ENCODE assay signal across 9 mouse cellular contexts in the genomic region with DNA sequence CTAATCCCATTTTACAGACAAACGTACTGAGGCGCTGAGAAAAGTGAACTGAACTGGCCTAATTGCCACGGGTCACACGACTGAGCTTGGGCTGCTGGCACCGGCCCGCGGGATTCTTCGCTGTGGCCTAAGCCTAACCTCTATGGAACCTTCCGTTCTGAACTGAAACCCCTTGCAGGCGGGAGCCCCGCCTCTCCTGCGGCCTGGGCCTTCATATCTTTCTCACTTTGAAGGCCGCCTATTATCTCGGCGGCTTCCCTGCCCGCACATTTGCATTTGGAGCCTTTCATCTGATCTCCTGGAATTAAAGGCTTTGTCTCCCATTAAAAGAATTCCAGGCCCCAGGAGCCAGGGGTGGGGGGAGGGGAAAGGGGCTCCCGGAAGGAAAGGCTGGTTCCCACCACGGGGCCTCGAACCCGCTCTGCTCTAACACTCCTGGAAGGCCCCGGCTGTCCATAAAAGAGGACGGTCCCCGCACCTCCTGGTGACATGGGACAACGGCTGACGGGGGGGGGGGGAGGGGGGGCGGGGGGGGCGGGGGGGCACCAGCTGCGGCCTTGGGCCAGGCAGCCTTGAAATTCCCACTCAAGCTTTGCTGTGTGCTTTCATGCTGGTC.
DNase-seq lines count a peak whose midpoint lies in the region; ATAC-seq lines count a peak whose summit lies in the region.
"Had no signal": no experiment of that assay in that cellular context is flagged by ENCODE, and none has a peak within 500 bp of the region (broad histone marks: within the 10 kb centered on the region; RNA-seq: fewer than 3 reads in every experiment).

No protein-coding gene starts in this region.

- H3K36me3 ChIP-seq in neural tube, embryonic 11.5 days (ENCODE audit: control insufficient read depth, insufficient read depth, low read length) = no peaks in the 10 kb centered on the region

- WGBS in neural tube, embryonic 11.5 days = 23% methylated on average over 18 of the region's 28 CpGs

- H3K9ac ChIP-seq in neural tube, embryonic 11.5 days (ENCODE audit: low read length) = no peak overlapping the region

- no peaks in the 10 kb centered on the region for H3K4me1 ChIP-seq in neural tube, embryonic 11.5 days (ENCODE audit: control insufficient read depth, insufficient read depth, low read length)

- DNase-seq in heart, adult 11 months = peak; percentile 57
- DNase-seq in heart, postnatal 4 days = no peak
- DNase-seq in neural tube, embryonic 11.5 days (ENCODE audit: low spot score) = peak; percentile 48
- no peak for DNase-seq in neural tube, embryonic 10.5 days (ENCODE audit: extremely low spot score, low spot score)
- DNase-seq in embryo, embryonic 10 days (ENCODE audit: low spot score) = peak; percentile 31
- no peak for DNase-seq in kidney, postnatal 10 days
- no peak for DNase-seq in urinary bladder, postnatal 4 days (ENCODE audit: low spot score in 2 of 2)

- no peaks in the 10 kb centered on the region for H3K9me3 ChIP-seq in neural tube, embryonic 11.5 days (ENCODE audit: control insufficient read depth, low read length)

- no peak overlapping the region for H3K4me2 ChIP-seq in neural tube, embryonic 11.5 days (ENCODE audit: low read depth)

- H3K27me3 ChIP-seq in neural tube, embryonic 11.5 days (ENCODE audit: control insufficient read depth, insufficient read depth, low read length) = peaks cover 6% of the 10 kb centered on the region; the same call in 1 of the 2 replicates

- H3K27ac ChIP-seq in neural tube, embryonic 11.5 days (ENCODE audit: low read depth, low read length) = no peak overlapping the region

- no peak overlapping the region for H3K4me3 ChIP-seq in neural tube, embryonic 11.5 days (ENCODE audit: low read depth, low read length)

- ATAC-seq in neural tube, embryonic 11.5 days (ENCODE audit: insufficient read depth, low FRiP score, low TSS enrichment) = peak; percentile 64
- peak; percentile 72 for ATAC-seq in megakaryocyte-erythroid progenitor cell, adult 5-6 weeks (replicated peaks; ENCODE audit: low FRiP score, low TSS enrichment, poor library complexity, severe bottlenecking)
- ATAC-seq: intestine, postnatal 0 days had no signal

Comparison
In these comparisons a context has a peak if more than half of its experiments do, and no peak if none do; other contexts are left out.
1. DNase-seq: peak in heart, adult 11 months (single experiment), neural tube, embryonic 11.5 days (single experiment) and embryo, embryonic 10 days (single experiment); none in heart, postnatal 4 days (single experiment), neural tube, embryonic 10.5 days (single experiment), kidney, postnatal 10 days (single experiment) and urinary bladder, postnatal 4 days (0 of 2).